In genomic region chr3:96727828-96728633, GRCm38 (mm10) we compare ENCODE assay signal across 8 mouse cellular contexts. TPM values are rescaled to one million over a fixed set of nuclear protein-coding genes. Genes with fewer than 3 reads are reported as not detected.
A peak's percentile ranks its signal among the peaks of the same experiment; 100 is the strongest.
DNase-seq lines count a peak whose midpoint lies in the region; ATAC-seq and TF ChIP-seq lines count a peak whose summit lies in the region.

No protein-coding gene starts in this region.

- peak; percentile 58 for ATAC-seq in forebrain, embryonic 14.5 days
- peak; percentile 17 for ATAC-seq in limb, embryonic 14.5 days (ENCODE audit: low FRiP score, low read depth)
- ATAC-seq in neural tube, embryonic 14.5 days (ENCODE audit: low read depth): peak; percentile 60

- H3K4me3 ChIP-seq in liver, adult 2 months (ENCODE audit: insufficient read depth, low read depth, low read length): peak overlapping the region; percentile 97
- peak overlapping the region; percentile 89 for H3K4me3 ChIP-seq in forebrain, embryonic 14.5 days (ENCODE audit: low read depth, low read length)
- H3K4me3 ChIP-seq in limb, embryonic 14.5 days (replicated peaks; ENCODE audit: low read length): peak overlapping the region; percentile 74
- peak overlapping the region; percentile 91 for H3K4me3 ChIP-seq in neural tube, embryonic 14.5 days (ENCODE audit: low read depth, low read length)

- under 1% methylated on average over 42 of the region's 42 CpGs for WGBS in liver, adult 2 months
- WGBS in forebrain, embryonic 14.5 days: under 1% methylated on average over 40 of the region's 42 CpGs
- WGBS in limb, embryonic 14.5 days: under 1% methylated on average over 34 of the region's 42 CpGs
- WGBS in neural tube, embryonic 14.5 days: 1% methylated on average over 36 of the region's 42 CpGs

- H3K27me3 ChIP-seq in liver, adult 2 months (ENCODE audit: control insufficient read depth, insufficient read depth, low read length): no peaks in the 10 kb centered on the region
- no peaks in the 10 kb centered on the region for H3K27me3 ChIP-seq in forebrain, embryonic 14.5 days (replicated peaks; ENCODE audit: control insufficient read depth, insufficient read depth, low read length)
- no peaks in the 10 kb centered on the region for H3K27me3 ChIP-seq in limb, embryonic 14.5 days (ENCODE audit: control insufficient read depth, insufficient read depth, low read length)
- H3K27me3 ChIP-seq in neural tube, embryonic 14.5 days (ENCODE audit: control insufficient read depth, insufficient read depth, low read length): no peaks in the 10 kb centered on the region

- no peaks in the 10 kb centered on the region for H3K9me3 ChIP-seq in forebrain, embryonic 14.5 days (replicated peaks; ENCODE audit: control insufficient read depth, low read length)
- no peaks in the 10 kb centered on the region for H3K9me3 ChIP-seq in limb, embryonic 14.5 days (ENCODE audit: control insufficient read depth, low read length)
- no peaks in the 10 kb centered on the region for H3K9me3 ChIP-seq in neural tube, embryonic 14.5 days (ENCODE audit: control insufficient read depth, low read length)

- peaks cover 9% of the 10 kb centered on the region for H3K4me1 ChIP-seq in liver, adult 2 months (ENCODE audit: control insufficient read depth, insufficient read depth, low read length)
- peaks cover 11% of the 10 kb centered on the region for H3K4me1 ChIP-seq in forebrain, embryonic 14.5 days (ENCODE audit: control insufficient read depth, insufficient read depth, low read length)
- H3K4me1 ChIP-seq in limb, embryonic 14.5 days (ENCODE audit: control insufficient read depth, insufficient read depth, low read length): peaks cover 11% of the 10 kb centered on the region
- peaks cover 25% of the 10 kb centered on the region for H3K4me1 ChIP-seq in neural tube, embryonic 14.5 days (ENCODE audit: control insufficient read depth, insufficient read depth, low read length)

- peak overlapping the region; percentile 87 for H3K27ac ChIP-seq in liver, adult 2 months (replicated peaks; ENCODE audit: insufficient read depth, low read depth, low read length)
- peak overlapping the region; percentile 72 for H3K27ac ChIP-seq in forebrain, embryonic 14.5 days (ENCODE audit: low read depth, low read length)
- H3K27ac ChIP-seq in limb, embryonic 14.5 days (replicated peaks; ENCODE audit: low read depth, low read length): peak overlapping the region; percentile 65
- H3K27ac ChIP-seq in neural tube, embryonic 14.5 days (ENCODE audit: low read depth, low read length): peak overlapping the region; percentile 81

- no peaks in the 10 kb centered on the region for H3K36me3 ChIP-seq in liver, adult 2 months (ENCODE audit: control insufficient read depth, insufficient read depth, low read length)
- H3K36me3 ChIP-seq in forebrain, embryonic 14.5 days (ENCODE audit: control insufficient read depth, insufficient read depth, low read length): peaks cover 8% of the 10 kb centered on the region
- H3K36me3 ChIP-seq in limb, embryonic 14.5 days (ENCODE audit: control insufficient read depth, insufficient read depth, low read length): peaks cover 15% of the 10 kb centered on the region
- no peaks in the 10 kb centered on the region for H3K36me3 ChIP-seq in neural tube, embryonic 14.5 days (ENCODE audit: control insufficient read depth, insufficient read depth, low read length)

- TF ChIP-seq POLR2A in liver, adult 2 months (IDR thresholded peaks at IDR 0.05; ENCODE audit: extremely low read depth, insufficient read depth, low read length): no peak
- no peak for TF ChIP-seq POLR2A in limb, embryonic 14.5 days (IDR thresholded peaks at IDR 0.05; ENCODE audit: borderline replicate concordance, extremely low read depth, insufficient read depth, insufficient read length)

- peaks cover 26% of the 10 kb centered on the region for H3K79me2 ChIP-seq in liver, adult 2 months (ENCODE audit: control insufficient read depth, insufficient read depth, low read length)

- TF ChIP-seq CTCF in liver, adult 2 months (IDR thresholded peaks at IDR 0.05; ENCODE audit: low read depth, low read length): no peak

- DNase-seq in liver, adult 2 months (ENCODE audit: extremely low read depth, low read depth, low spot score): peak; percentile 57
- DNase-seq in liver: no peak
- peak; percentile 23 for DNase-seq in T-cell, adult 2 months (ENCODE audit: low spot score)
- DNase-seq in forebrain, embryonic 14.5 days (ENCODE audit: low spot score): peak; percentile 13
- peak; percentile 12 for DNase-seq in limb, embryonic 14.5 days (ENCODE audit: low spot score)
- no peak for DNase-seq in cerebellum, adult 11 months
- no peak for DNase-seq in adrenal gland, postnatal 25 days

- H3K4me2 ChIP-seq in forebrain, embryonic 14.5 days (ENCODE audit: low read length): peak overlapping the region; percentile 75
- H3K4me2 ChIP-seq in limb, embryonic 14.5 days (replicated peaks; ENCODE audit: low read depth, low read length, severe bottlenecking): peak overlapping the region; percentile 63
- H3K4me2 ChIP-seq in neural tube, embryonic 14.5 days (ENCODE audit: low read depth, low read length): peak overlapping the region; percentile 54

- peak overlapping the region; percentile 98 for H3K9ac ChIP-seq in liver, adult 2 months (ENCODE audit: low read depth, low read length)
- H3K9ac ChIP-seq in forebrain, embryonic 14.5 days (ENCODE audit: low read length): peak overlapping the region; percentile 88
- peak overlapping the region; percentile 77 for H3K9ac ChIP-seq in limb, embryonic 14.5 days (ENCODE audit: low read depth, low read length, severe bottlenecking)
- peak overlapping the region; percentile 80 for H3K9ac ChIP-seq in neural tube, embryonic 14.5 days (replicated peaks; ENCODE audit: low read depth, low read length)

RNA-seq across cellular contexts. Expression of gene Rnf115, which starts 0.6 kb away (rescaled TPM):
- 30.5 and 33.6 TPM in 2 replicates for total RNA-seq in liver, adult 2 months (2014; rRNA removed)
- 12.7 and 12.9 TPM in 2 replicates for polyA plus RNA-seq in liver, adult 2 months (2012; rRNA removed)
- 69.7 and 70.8 TPM in 2 replicates for polyA plus RNA-seq in forebrain, embryonic 14.5 days (2014; fragmentation: Nextera tagmentation; extraction: Ambion mirVana)
- 24.4 and 27.1 TPM in 2 replicates for polyA plus RNA-seq in limb, embryonic 14.5 days (2012; rRNA removed)
- polyA plus RNA-seq in limb, embryonic 14.5 days (2014; fragmentation: Nextera tagmentation; extraction: Ambion mirVana): 46.1 and 46.4 TPM in 2 replicates
- polyA plus RNA-seq in neural tube, embryonic 14.5 days (2014; fragmentation: Nextera tagmentation; extraction: Ambion mirVana): 81.9 and 86.5 TPM in 2 replicates
- total RNA-seq in adrenal gland, postnatal 25 days (2021): 36.7 and 37.2 TPM in 2 replicates

RNA-seq across cellular contexts. Expression of gene Polr3c, which starts 0.6 kb away (rescaled TPM):
- total RNA-seq in liver, adult 2 months (2014; rRNA removed): 6.5 and 10.0 TPM in 2 replicates
- 16.2 and 19.1 TPM in 2 replicates for polyA plus RNA-seq in liver, adult 2 months (2012; rRNA removed)
- 27.8 and 28.9 TPM in 2 replicates for polyA plus RNA-seq in forebrain, embryonic 14.5 days (2014; fragmentation: Nextera tagmentation; extraction: Ambion mirVana)
- 40.5 and 41.0 TPM in 2 replicates for polyA plus RNA-seq in limb, embryonic 14.5 days (2012; rRNA removed)
- polyA plus RNA-seq in limb, embryonic 14.5 days (2014; fragmentation: Nextera tagmentation; extraction: Ambion mirVana): 23.3 and 26.3 TPM in 2 replicates
- polyA plus RNA-seq in neural tube, embryonic 14.5 days (2014; fragmentation: Nextera tagmentation; extraction: Ambion mirVana): 32.4 and 35.3 TPM in 2 replicates
- 27.5 and 32.4 TPM in 2 replicates for total RNA-seq in adrenal gland, postnatal 25 days (2021)

RNA-seq across cellular contexts. Expression of gene Nudt17, which starts 19.7 kb away (rescaled TPM):
- 0.20 and 0.28 TPM in 2 replicates for total RNA-seq in liver, adult 2 months (2014; rRNA removed)
- polyA plus RNA-seq in liver, adult 2 months (2012; rRNA removed): 0.16 and 0.69 TPM in 2 replicates
- 7.3 and 7.5 TPM in 2 replicates for polyA plus RNA-seq in forebrain, embryonic 14.5 days (2014; fragmentation: Nextera tagmentation; extraction: Ambion mirVana)
- polyA plus RNA-seq in limb, embryonic 14.5 days (2012; rRNA removed): 8.3 and 9.8 TPM in 2 replicates
- polyA plus RNA-seq in limb, embryonic 14.5 days (2014; fragmentation: Nextera tagmentation; extraction: Ambion mirVana): 13.5 and 14.6 TPM in 2 replicates
- polyA plus RNA-seq in neural tube, embryonic 14.5 days (2014; fragmentation: Nextera tagmentation; extraction: Ambion mirVana): 19.1 and 21.7 TPM in 2 replicates
- 0.67 TPM in 1 of 2 replicates, not detected in the other for total RNA-seq in adrenal gland, postnatal 25 days (2021)

RNA-seq across cellular contexts. Expression of gene Pias3, which starts 31.8 kb away (rescaled TPM):
- 1.7 and 2.6 TPM in 2 replicates for total RNA-seq in liver, adult 2 months (2014; rRNA removed)
- polyA plus RNA-seq in liver, adult 2 months (2012; rRNA removed): 7.3 and 8.1 TPM in 2 replicates
- 14.8 and 21.3 TPM in 2 replicates for polyA plus RNA-seq in forebrain, embryonic 14.5 days (2014; fragmentation: Nextera tagmentation; extraction: Ambion mirVana)
- 100 and 112 TPM in 2 replicates for polyA plus RNA-seq in limb, embryonic 14.5 days (2012; rRNA removed)
- 52.2 and 53.4 TPM in 2 replicates for polyA plus RNA-seq in limb, embryonic 14.5 days (2014; fragmentation: Nextera tagmentation; extraction: Ambion mirVana)
- 20.9 and 24.7 TPM in 2 replicates for polyA plus RNA-seq in neural tube, embryonic 14.5 days (2014; fragmentation: Nextera tagmentation; extraction: Ambion mirVana)
- total RNA-seq in adrenal gland, postnatal 25 days (2021): 27.6 and 33.1 TPM in 2 replicates

RNA-seq across cellular contexts. Expression of gene Ankrd35, which starts 58.1 kb away (rescaled TPM):
- total RNA-seq in liver, adult 2 months (2014; rRNA removed): under 0.01 TPM in 1 of 2 replicates, not detected in the other
- polyA plus RNA-seq in liver, adult 2 months (2012; rRNA removed): 0.07 TPM in 1 of 2 replicates, not detected in the other
- polyA plus RNA-seq in forebrain, embryonic 14.5 days (2014; fragmentation: Nextera tagmentation; extraction: Ambion mirVana): 1.1 and 1.9 TPM in 2 replicates
- 1.9 and 3.7 TPM in 2 replicates for polyA plus RNA-seq in limb, embryonic 14.5 days (2012; rRNA removed)
- 2.7 and 4.2 TPM in 2 replicates for polyA plus RNA-seq in limb, embryonic 14.5 days (2014; fragmentation: Nextera tagmentation; extraction: Ambion mirVana)
- 0.83 and 1.0 TPM in 2 replicates for polyA plus RNA-seq in neural tube, embryonic 14.5 days (2014; fragmentation: Nextera tagmentation; extraction: Ambion mirVana)
- 2.3 and 3.2 TPM in 2 replicates for total RNA-seq in adrenal gland, postnatal 25 days (2021)

Comparison
In these comparisons a context has a peak if more than half of its experiments do, and no peak if none do; other contexts are left out.
1. DNase-seq: peak in liver, adult 2 months (single experiment), T-cell, adult 2 months (single experiment), forebrain, embryonic 14.5 days (single experiment) and limb, embryonic 14.5 days (single experiment); none in liver (single experiment), cerebellum, adult 11 months (single experiment) and adrenal gland, postnatal 25 days (single experiment).
2. Peak in every context shown above with its lines, with median percentiles within 50 percentile points of each other: H3K27ac ChIP-seq, H3K4me3 ChIP-seq, H3K9ac ChIP-seq, ATAC-seq and H3K4me2 ChIP-seq.